Mouse (Mus musculus) hematopoietic stem cell, adult 5-6 weeks (primary cell): ENCODE measurements around the gene Rnf43. TPM values are rescaled to one million over a fixed set of nuclear protein-coding genes. Genes with fewer than 3 reads are reported as not detected.

Source experiments
- ATAC-seq, 2 experiments: fragments of 125-278 bp in 1 of 2; replicated peaks in 1 of 2; 2 replicates each; pipeline ENCODE4 v1.8.0; 2016 to 2017; ENCODE audit warnings: inconsistent platforms in 2 of 2, mild to moderate bottlenecking in 2 of 2, moderate number of reproducible peaks in 2 of 2, low read depth in 1 of 2, moderate TSS enrichment in 1 of 2; ENCODE audit not compliant: low FRiP score in 2 of 2, poor library complexity in 2 of 2, severe bottlenecking in 2 of 2, insufficient read depth in 1 of 2, low TSS enrichment in 1 of 2
- total RNA-seq: library from RNA; stranded (forward); fragments of 172-1452, 232-1000 nt; gene quantifications from 2 replicates; pipeline ENCODE4 v1.2.3, GENCODE M21; 2017

Gene Rnf43
- total RNA-seq, 1 experiment from 2014 or later: not detected

DNA sequence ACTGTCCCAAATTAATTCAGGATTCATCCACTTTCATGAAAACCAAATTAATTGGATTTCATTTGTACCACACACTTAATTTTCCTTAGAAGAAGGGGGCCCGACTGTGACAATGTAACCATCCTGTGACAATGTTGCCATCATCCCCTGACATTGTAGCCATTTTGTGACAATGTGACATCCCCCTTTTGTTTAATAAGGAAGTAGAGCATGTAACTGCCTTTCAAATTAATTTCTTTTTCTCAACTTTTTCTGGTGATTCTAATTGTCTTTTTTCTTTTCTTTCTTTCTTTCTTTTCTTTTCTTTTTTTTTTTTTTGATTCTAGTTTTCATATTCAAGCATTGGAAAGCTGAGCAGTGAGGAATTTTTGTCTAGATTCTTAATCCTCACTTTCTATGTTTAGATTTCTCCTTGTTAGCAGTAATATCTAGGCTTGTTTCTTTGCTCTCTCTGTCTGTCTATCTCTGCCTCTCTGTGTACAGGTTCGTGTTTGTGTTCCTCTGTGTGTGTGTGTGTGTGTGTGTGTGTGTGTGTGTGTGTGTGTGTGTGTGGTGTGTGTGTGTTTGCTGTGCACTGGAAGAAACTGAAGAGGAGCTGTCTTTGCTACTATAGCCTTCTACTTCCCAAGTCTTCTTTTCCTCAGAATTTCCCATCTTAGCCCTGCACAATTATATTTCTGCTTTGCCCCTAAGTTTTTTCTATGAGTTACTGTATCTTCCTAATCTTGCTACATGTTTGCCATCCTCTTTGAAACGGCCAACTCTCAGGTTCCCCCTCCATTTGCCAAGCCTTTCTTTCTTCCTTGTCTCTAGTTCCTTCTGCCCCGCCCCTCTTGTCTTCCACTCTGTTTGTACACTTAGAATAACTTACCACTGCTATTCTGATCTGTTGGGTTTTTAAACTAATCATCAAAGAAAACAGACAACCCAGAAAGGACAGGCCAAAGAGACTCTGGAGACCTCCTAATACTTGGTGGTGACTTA lies 4.9 kb downstream of the Rnf43 start:
- no peak for ATAC-seq

DNA sequence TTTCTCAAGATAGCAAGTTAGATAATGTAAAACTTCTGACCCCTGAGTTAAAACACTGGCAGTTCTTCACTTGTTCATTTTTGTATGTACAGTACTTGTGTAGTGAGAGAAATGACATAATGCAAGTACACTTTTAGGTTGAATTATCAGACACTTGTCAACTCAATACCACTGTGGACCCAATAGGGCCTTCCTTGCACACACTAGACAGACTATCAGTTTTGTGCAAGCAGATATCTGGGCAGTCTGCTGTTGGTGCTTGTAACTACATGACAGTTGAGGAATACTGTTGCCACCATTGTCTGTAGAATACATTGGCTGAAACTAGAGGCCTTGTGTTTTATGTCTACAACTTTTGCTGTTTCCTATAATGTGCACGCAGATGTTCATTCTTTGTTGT lies 10.8 kb downstream of the Rnf43 start:
- ATAC-seq: no peak

- no peak for ATAC-seq
Measured at GRCm38 (mm10) chr11:87675606-87676005, 13.1 kb downstream of the Rnf43 start.

- no peak for ATAC-seq
Measured at GRCm38 (mm10) chr11:87677756-87678155, 15.2 kb downstream of the Rnf43 start.

GRCm38 (mm10) chr11:87678545-87678944 lies 16.0 kb downstream of the Rnf43 start:
- no peak for ATAC-seq

DNA sequence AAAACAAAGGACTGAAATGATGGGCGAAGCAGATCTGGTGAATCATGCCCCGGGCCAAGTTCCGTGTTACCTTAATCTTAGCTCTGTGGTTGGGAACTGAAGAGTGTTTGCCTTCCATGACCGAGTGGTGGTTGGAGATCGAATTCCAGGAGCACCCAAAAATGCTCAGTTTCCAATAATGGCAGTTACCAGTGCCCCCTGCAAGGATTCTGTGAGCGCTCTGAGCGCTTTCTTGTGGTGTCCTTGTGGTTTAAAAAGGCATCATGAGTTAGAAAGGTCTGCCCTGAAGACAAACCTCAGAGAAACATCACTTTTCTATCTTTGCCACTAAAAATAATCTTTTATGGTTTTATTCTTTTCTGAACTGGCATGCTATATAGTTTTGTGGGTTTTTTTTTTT lies 16.5 kb downstream of the Rnf43 start:
- no peak for ATAC-seq

- ATAC-seq: no peak
Measured at GRCm38 (mm10) chr11:87680786-87681185, 18.3 kb downstream of the Rnf43 start.

DNA sequence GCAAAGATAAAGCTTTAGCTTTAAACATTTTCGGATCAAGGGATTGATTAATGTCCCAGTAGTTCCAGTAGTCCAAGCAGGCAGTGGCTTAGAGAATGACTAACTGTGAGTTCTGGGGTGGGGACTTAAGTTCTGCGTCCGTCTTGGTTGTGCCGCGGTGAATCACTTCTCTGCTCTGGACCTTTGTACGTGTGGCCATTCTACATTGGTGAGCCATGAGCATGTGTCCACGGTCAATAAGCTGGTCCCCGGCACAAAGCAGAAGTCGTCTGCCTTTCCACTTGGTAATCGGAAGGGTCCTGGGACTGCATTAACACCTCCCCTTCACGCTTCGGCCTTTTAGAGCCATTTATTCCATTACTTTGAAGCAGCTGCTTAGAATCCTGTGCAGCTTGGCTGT lies 19.6 kb downstream of the Rnf43 start:
- ATAC-seq: no peak

DNA sequence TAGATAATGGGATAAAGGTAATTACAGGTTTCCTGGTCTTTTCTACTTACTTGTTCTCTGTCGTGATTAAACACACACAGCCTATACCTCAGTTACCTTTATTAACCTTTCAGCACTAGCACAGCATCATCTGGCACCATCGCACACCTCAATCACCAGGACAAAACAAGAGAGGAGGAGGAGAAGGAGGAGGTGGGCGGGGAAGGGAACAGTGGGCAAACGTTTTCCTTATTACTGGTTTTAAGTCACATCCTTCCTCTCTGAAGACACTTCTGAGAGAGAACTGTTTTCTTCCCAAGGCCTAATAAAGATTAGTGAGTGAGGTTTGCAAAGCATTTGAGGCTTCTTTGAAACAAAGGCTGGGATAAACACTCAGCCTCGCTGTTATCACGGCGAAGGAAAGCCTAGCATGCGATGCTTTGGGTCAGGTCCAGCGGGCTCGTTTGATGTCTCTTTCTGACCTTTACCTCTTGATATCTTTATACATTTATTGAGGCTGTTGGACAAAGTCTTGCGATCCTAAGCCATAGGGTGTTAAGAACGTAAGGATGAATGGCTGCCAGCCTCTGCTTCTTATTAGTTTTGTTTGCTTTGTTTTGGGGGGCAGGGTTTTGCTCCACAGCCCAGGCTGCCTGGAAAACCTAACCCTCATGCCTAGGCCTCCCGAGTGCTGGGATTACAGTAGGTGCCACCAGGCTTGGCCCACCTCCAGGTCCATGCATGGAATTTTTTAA lies 20.5 kb downstream of the Rnf43 start:
- no peak for ATAC-seq

- no peak for ATAC-seq
Measured at GRCm38 (mm10) chr11:87686407-87686806, 23.9 kb downstream of the Rnf43 start.

GRCm38 (mm10) chr11:87687246-87688225 lies 25.0 kb downstream of the Rnf43 start:
- ATAC-seq: no peak

DNA sequence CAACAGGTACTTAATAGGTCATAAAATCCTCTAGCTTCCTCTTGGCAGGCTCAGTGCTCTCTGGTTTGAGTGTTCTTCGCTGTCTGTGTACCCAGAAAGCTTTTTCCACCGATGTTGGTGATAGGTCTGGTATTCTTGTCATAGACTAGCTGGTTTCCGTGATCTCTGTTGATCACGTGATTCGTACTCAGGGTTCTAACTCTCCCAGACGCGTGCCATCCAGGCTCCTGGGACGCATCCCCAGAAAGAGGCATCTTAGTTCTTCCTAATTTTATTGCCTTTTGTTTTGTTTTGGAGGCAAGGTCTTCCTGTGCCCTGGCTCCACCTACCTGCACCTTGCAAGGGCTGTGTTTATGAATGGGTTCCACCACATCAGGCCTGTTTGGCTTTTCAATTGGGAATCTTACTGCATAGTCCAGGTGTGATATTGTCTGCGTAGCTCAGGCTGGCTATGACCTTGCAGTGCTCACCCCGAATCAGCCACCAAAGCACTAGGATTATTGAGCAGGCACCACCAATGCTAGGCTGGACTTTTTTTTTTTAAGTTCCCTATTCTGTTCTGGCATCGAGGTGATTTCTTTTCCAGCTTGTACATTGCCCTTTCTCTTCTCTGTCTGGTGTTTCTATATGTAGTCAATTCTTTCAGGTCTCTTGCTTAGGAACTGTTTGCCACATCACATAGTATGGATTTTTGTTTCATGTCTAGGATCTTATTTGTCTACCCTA lies 26.1 kb downstream of the Rnf43 start:
- no peak for ATAC-seq

DNA sequence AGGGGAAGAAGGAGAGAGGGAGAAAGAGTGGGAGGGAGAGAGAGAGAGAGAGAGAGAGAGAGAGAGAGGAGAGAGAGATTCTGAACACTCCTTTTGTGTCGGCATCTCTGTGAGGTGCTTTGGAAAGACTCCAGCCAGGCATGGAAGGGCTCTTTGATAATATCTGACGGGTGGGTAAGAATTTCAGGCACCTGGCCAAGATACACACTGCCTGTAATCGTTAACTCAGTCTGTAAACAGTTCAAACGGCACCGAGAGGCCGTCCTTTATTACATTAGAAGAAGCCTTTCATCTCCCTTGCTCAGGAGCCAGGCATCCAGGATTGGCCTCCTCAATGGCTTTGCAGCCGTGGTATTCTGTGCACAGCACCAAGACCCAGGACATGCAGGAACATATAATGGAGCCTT lies 26.9 kb downstream of the Rnf43 start:
- ATAC-seq: peak in 1 of 2 experiments; percentile 36; a peak in 1 of 4 replicates

GRCm38 (mm10) chr11:87690054-87690740 lies 27.7 kb downstream of the Rnf43 start:
- ATAC-seq: peak in 1 of 2 experiments; percentile 25; a peak in 1 of 4 replicates

DNA sequence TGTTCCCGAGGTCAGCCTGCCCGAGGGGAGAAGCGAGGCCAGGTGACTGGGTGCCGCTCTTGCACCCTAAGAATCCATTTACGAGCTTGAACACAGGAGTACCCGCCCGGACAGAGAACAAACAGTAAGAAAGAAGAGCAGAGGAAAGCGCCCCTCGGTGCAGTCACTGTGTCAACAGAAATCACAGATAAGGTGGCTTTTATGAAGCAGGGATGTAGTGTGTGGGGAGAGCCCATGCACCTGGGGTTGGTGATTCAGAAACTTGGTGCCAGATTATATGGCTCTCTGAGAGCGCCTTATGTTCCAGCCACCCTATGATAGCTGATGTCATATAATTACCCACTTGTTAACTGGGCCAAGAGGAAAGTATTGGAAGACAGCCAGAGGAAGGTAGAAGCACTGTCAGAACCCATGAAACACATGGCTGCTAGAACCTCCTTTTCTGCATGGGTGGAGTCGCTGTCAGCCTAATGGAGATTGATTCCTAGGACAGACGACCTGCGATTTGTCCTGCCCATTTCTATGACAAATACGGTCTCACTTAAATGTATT lies 34.7 kb downstream of the Rnf43 start:
- ATAC-seq: no peak

DNA sequence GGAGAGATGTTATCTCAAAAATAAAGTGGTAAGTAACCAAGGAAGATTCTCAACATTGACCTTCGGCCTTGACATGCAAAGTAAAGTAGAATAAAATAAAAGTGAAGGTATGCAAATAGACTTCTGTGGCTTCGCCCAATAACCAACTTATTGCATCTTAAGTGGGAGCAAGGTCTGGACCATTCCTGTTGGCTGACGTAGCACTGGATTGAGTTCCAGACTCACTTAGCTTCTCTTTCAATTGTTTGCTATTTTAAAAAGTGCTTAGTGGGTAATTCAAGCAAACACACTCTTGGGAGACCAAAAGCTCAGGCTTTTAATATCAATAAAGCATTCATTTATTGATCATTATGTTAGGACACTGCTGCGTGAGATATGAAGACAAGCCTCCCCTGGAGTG lies 35.6 kb downstream of the Rnf43 start:
- ATAC-seq: no peak
